Mouse (Mus musculus): ENCODE results near the gene Zfp11.

DNA sequence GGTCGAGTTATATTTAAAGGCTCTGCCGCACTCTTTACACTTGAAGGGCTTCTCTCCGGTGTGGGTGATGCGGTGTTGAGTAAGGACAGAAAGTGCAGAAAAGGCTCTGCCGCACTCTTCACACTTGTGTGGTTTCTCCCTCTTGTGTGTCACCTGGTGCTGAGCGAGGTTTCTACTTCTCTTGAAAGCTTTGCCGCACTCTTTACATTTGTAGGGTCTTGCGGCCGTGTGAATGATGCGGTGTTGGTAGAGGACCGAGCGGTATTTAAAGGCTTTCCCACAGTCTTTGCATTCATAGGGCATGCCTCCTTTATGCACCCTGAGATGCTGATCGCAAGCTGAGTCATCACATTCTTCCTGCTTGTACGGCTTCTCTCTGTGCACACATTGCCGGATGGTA lies 12.0 kb downstream of the Zfp11 start:
- no peak for TF ChIP-seq POLR2A (IDR thresholded peaks at IDR 0.05; ENCODE audit: insufficient read length, low read depth)
- TF ChIP-seq E2F4 (IDR thresholded peaks at IDR 0.05; ENCODE audit: insufficient read depth) = no peak
- no peak for TF ChIP-seq CEBPB (IDR thresholded peaks at IDR 0.05; ENCODE audit: insufficient read depth, poor library complexity, severe bottlenecking)
- TF ChIP-seq MYOD1 (IDR thresholded peaks at IDR 0.05; ENCODE audit: control insufficient read depth in 1 of 3, insufficient read length in 2 of 3, low read depth in 2 of 3) = no peak
- TF ChIP-seq USF1 (IDR thresholded peaks at IDR 0.05; ENCODE audit: low read depth) = no peak
- no peak for TF ChIP-seq MYOG (IDR thresholded peaks at IDR 0.05; ENCODE audit: control insufficient read depth in 1 of 3, insufficient read depth in 1 of 3, insufficient read length in 2 of 3, low read depth in 2 of 3)
- no peak for TF ChIP-seq POLR2AphosphoS2 (IDR thresholded peaks at IDR 0.05; ENCODE audit: insufficient read length, low read depth)
